Mouse (Mus musculus): ENCODE data around the gene Mapkapk3.

GRCm38 (mm10) chr9:107231539-107232139 lies 58.0 kb downstream of the Mapkapk3 start, which contains the start of gene Dock3:
- TF ChIP-seq KAT2A (conservative IDR thresholded peaks at IDR 0.05; ENCODE audit: low read depth, low read length) (no peak), GABPA (IDR thresholded peaks at IDR 0.05; ENCODE audit: low read depth, low read length) (no peak), BHLHE40 (IDR thresholded peaks at IDR 0.05; ENCODE audit: borderline replicate concordance, low read depth, low read length) (no peak), POLR2A (IDR thresholded peaks at IDR 0.05; ENCODE audit: control insufficient read depth in 1 of 2, insufficient read depth in 1 of 2, low read depth in 1 of 2, low read length in 2 of 2, poor library complexity in 1 of 2) (no peak), USF1 (IDR thresholded peaks at IDR 0.05; ENCODE audit: low read depth, low read length) (no peak), TCF12 (IDR thresholded peaks at IDR 0.05; ENCODE audit: low read depth, low read length) (no peak)
